Mouse (Mus musculus) midbrain, embryonic 15.5 days (tissue): Measurements from ENCODE around the gene Syce2. TPM values are rescaled to one million over a fixed set of nuclear protein-coding genes. Genes with fewer than 3 reads are reported as not detected.
A peak's percentile ranks its signal among the peaks of the same experiment; 100 is the strongest.

Experiments used
- ATAC-seq: fragments of 200-750 bp; cut with Nextera tagmentation; replicated peaks from 2 replicates; pipeline ENCODE4 v1.8.0; 2017; ENCODE audit warnings: moderate TSS enrichment
- H3K27ac ChIP-seq: fragments of 300-500 bp; sonication (generic); 2 replicates; pipeline ENCODE4 v1.5.1; 2015; ENCODE audit warnings: mild to moderate bottlenecking, inconsistent platforms
- H3K27me3 ChIP-seq: fragments of 300-500 bp; sonication (generic); replicated peaks from 2 replicates; pipeline ENCODE4 v1.6.1; 2015; ENCODE audit warnings: inconsistent platforms
- H3K36me3 ChIP-seq: fragments of 300-500 bp; sonication (generic); replicated peaks from 2 replicates; pipeline ENCODE4 v1.6.1; 2015; ENCODE audit warnings: inconsistent platforms
- H3K4me1 ChIP-seq: fragments of 300-500 bp; sonication (generic); 2 replicates; pipeline ENCODE4 v1.6.1; 2015; ENCODE audit warnings: inconsistent platforms
- H3K4me2 ChIP-seq: fragments of 300-500 bp; sonication (generic); 2 replicates; pipeline ENCODE4 v1.6.1; 2015; ENCODE audit warnings: inconsistent platforms, mild to moderate bottlenecking, moderate library complexity
- H3K4me3 ChIP-seq: fragments of 300-500 bp; sonication (generic); 2 replicates; pipeline ENCODE4 v1.5.1; 2015; ENCODE audit warnings: mild to moderate bottlenecking, inconsistent platforms
- H3K9ac ChIP-seq: fragments of 300-500 bp; sonication (generic); 2 replicates; pipeline ENCODE4 v1.6.1; 2015; ENCODE audit warnings: mild to moderate bottlenecking, inconsistent platforms
- H3K9me3 ChIP-seq: fragments of 300-500 bp; sonication (generic); 2 replicates; pipeline ENCODE4 v1.6.1; 2016; ENCODE audit warnings: inconsistent platforms
- WGBS: fragments of 180-500 bp; shearing (Covaris S2); methylation state at CpG from one replicate; pipeline ENCODE4 v1.1.7; 2015; ENCODE audit warnings: mixed read lengths; 5-methylcytosine and 5-hydroxymethylcytosine counted together
- polyA plus RNA-seq: library from polyadenylated mRNA; unstranded; fragments of >200 nt; fragmentation: Nextera tagmentation; extraction: Ambion mirVana; gene quantifications from 2 replicates; pipeline ENCODE4 v1.2.1, GENCODE M21; 2015

Syce2 gene
- polyA plus RNA-seq, 1 experiment from 2014 or later = 18.4 TPM

GRCm38 (mm10) chr8:84837149-84837911, 34.6 kb upstream of the Syce2 start:
- peaks cover 26% of the 10 kb centered on the region for H3K4me1 ChIP-seq
- no peaks in the 10 kb centered on the region for H3K9me3 ChIP-seq
- no peak overlapping the region for H3K27ac ChIP-seq
- no peak overlapping the region for H3K4me2 ChIP-seq
- no peak overlapping the region for H3K9ac ChIP-seq
- no peaks in the 10 kb centered on the region for H3K27me3 ChIP-seq
- peaks cover 49% of the 10 kb centered on the region for H3K36me3 ChIP-seq
- no peak overlapping the region for H3K4me3 ChIP-seq
- no peak for ATAC-seq
- WGBS = 71% methylated on average over 8 of the region's 8 CpGs

GRCm38 (mm10) chr8:84837912-84838470, 33.9 kb upstream of the Syce2 start:
- Histone ChIP-seq H3K9ac (no peak overlapping the region), H3K27ac (no peak overlapping the region), H3K27me3 (no peaks in the 10 kb centered on the region), H3K4me1 (peaks cover 27% of the 10 kb centered on the region), H3K4me2 (no peak overlapping the region), H3K4me3 (no peak overlapping the region), H3K36me3 (peaks cover 56% of the 10 kb centered on the region), H3K9me3 (no peaks in the 10 kb centered on the region)
- WGBS = 85% methylated on average over 15 of the region's 15 CpGs
- no peak for ATAC-seq

DNA sequence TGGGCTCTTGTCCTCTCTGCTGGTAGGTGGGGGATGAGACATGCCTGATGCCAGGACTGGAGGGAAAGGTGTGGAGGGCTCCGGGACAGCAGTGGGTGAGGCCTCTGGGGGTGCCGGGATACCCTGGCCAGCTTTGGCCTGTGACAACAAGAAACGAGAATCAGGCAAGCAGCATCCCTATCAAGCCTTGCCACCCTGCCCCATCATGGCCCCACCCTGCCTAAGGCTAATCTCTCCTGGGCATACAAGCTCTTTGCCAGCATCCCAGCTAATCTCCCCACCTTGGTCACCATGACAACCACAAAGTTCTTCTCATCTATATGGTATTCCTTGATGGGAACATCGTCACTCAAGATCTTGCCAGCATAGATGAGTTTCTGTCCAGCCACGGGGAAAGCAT, 33.4 kb upstream of the Syce2 start:
- ATAC-seq = no peak
- Histone ChIP-seq H3K27ac (no peak overlapping the region), H3K4me3 (no peak overlapping the region), H3K27me3 (no peaks in the 10 kb centered on the region), H3K4me2 (no peak overlapping the region), H3K9ac (no peak overlapping the region), H3K4me1 (peaks cover 22% of the 10 kb centered on the region), H3K36me3 (peaks cover 60% of the 10 kb centered on the region), H3K9me3 (no peaks in the 10 kb centered on the region)
- 77% methylated on average over 5 of the region's 5 CpGs for WGBS

DNA sequence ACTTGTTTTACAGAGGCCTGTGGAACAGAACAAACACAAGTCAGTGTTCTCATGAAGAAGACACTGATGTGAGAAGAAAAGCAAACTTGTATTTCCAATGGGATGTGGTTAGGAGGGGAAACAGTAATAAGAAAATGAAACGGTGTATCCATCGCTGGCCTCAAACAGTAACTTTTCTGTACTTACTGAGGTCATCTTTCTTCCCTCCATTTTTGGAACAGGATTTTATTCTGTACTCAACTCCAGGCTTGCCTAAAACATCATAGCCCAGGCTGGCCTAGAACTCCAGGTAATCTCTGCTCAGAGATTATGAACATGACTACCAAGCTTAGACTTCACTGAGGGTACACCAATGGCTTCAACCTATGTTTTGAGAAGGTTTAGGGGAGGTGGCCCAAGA, 32.5 kb upstream of the Syce2 start:
- WGBS = 96% methylated on average over 2 of the region's 2 CpGs
- peaks cover 29% of the 10 kb centered on the region for H3K4me1 ChIP-seq
- H3K27me3 ChIP-seq = no peaks in the 10 kb centered on the region
- no peak overlapping the region for H3K27ac ChIP-seq
- no peaks in the 10 kb centered on the region for H3K9me3 ChIP-seq
- peak overlapping the region; percentile 73 for H3K4me2 ChIP-seq
- ATAC-seq = no peak
- peaks cover 63% of the 10 kb centered on the region for H3K36me3 ChIP-seq
- H3K4me3 ChIP-seq = peak overlapping the region; percentile 83
- peak overlapping the region; percentile 69 for H3K9ac ChIP-seq

- 3% methylated on average over 7 of the region's 7 CpGs for WGBS
- peak overlapping the region; percentile 83 for H3K4me3 ChIP-seq
- peak overlapping the region; percentile 73 for H3K4me2 ChIP-seq
- ATAC-seq = no peak
- peak overlapping the region; percentile 85 for H3K27ac ChIP-seq
- H3K9ac ChIP-seq = peak overlapping the region; percentile 69
- H3K27me3 ChIP-seq = no peaks in the 10 kb centered on the region
- peaks cover 62% of the 10 kb centered on the region for H3K36me3 ChIP-seq
- no peaks in the 10 kb centered on the region for H3K9me3 ChIP-seq
- peaks cover 34% of the 10 kb centered on the region for H3K4me1 ChIP-seq
These were observed 32.0 kb upstream of the Syce2 start for GRCm38 (mm10) chr8:84839875-84840247.

- Histone ChIP-seq H3K36me3 (peaks cover 59% of the 10 kb centered on the region), H3K4me1 (peaks cover 39% of the 10 kb centered on the region), H3K27ac (peak within 1 kb of the TSS; percentile 85), H3K4me3 (peak within 1 kb of the TSS; percentile 83), H3K9ac (peak within 1 kb of the TSS; percentile 69), H3K9me3 (no peaks in the 10 kb centered on the region), H3K27me3 (no peaks in the 10 kb centered on the region), H3K4me2 (peak within 1 kb of the TSS; percentile 73)
- under 1% methylated on average over 55 of the region's 55 CpGs for WGBS
- ATAC-seq = peak; percentile 97
These were observed 31.5 kb upstream of the Syce2 start, which contains the start of gene Rad23a for GRCm38 (mm10) chr8:84840248-84840999. TSS of gene Rad23a (minus strand) at chr8:84840665.

- WGBS = 82% methylated on average over 1 of the region's 1 CpGs
- Histone ChIP-seq H3K4me2 (no peak overlapping the region), H3K4me3 (no peak overlapping the region), H3K4me1 (peaks cover 37% of the 10 kb centered on the region), H3K27me3 (no peaks in the 10 kb centered on the region), H3K9ac (no peak overlapping the region), H3K27ac (no peak overlapping the region), H3K9me3 (no peaks in the 10 kb centered on the region), H3K36me3 (peaks cover 50% of the 10 kb centered on the region)
- no peak for ATAC-seq
These were observed 30.4 kb upstream of the Syce2 start for GRCm38 (mm10) chr8:84841514-84841913.

- peak overlapping the region; percentile 97 for H3K4me3 ChIP-seq
- H3K9me3 ChIP-seq = no peaks in the 10 kb centered on the region
- H3K27me3 ChIP-seq = no peaks in the 10 kb centered on the region
- 91% methylated on average over 9 of the region's 9 CpGs for WGBS
- peak overlapping the region; percentile 99; the same call in 1 of the 2 replicates for H3K9ac ChIP-seq
- peak overlapping the region; percentile 65 for H3K4me2 ChIP-seq
- no peak overlapping the region for H3K27ac ChIP-seq
- H3K4me1 ChIP-seq = peaks cover 36% of the 10 kb centered on the region
- H3K36me3 ChIP-seq = peaks cover 32% of the 10 kb centered on the region
- no peak for ATAC-seq
These were observed 27.4 kb upstream of the Syce2 start for GRCm38 (mm10) chr8:84844397-84845070.

DNA sequence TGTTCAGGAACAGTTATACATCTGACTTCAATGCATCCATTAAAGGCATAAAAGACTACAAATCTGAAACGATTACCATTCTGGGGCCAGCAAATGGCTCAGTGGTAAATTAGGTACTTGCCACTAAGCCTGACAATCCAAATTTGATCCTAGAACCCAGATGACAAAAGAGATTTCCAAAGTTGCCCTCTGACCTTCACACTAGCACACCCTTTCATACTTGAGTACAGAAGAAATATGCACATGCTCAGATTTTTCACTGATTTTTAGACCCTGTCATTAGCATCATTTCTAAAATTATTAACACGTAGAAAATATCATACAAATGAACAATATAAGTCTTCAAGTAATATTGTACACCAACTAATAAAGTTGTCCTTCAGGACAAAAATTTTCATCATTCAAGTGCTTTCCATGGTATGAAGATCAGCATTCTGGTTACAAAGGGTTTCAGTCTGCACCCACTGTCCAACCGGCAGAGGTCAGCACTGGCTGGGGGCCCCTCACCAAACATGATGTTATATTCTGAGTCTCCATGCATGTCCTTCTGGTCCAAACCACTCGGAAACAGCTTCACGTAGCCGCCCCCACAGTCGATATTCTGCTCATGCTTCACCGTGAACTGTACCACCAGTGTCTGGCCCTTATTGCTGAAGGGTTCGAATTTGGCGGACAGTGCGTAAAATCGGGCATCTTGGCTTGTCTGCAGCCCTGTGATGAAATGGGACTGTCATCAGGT, 26.4 kb upstream of the Syce2 start:
- peak overlapping the region; percentile 97 for H3K4me3 ChIP-seq
- H3K27ac ChIP-seq = peak overlapping the region; percentile 90
- peaks cover 32% of the 10 kb centered on the region for H3K36me3 ChIP-seq
- H3K4me1 ChIP-seq = peaks cover 32% of the 10 kb centered on the region
- H3K27me3 ChIP-seq = no peaks in the 10 kb centered on the region
- peak overlapping the region; percentile 65 for H3K4me2 ChIP-seq
- H3K9me3 ChIP-seq = no peaks in the 10 kb centered on the region
- 16% methylated on average over 12 of the region's 12 CpGs for WGBS
- ATAC-seq = no peak
- H3K9ac ChIP-seq = peak overlapping the region; percentile 99

- Histone ChIP-seq H3K4me2 (peak overlapping the region; percentile 65), H3K27me3 (no peaks in the 10 kb centered on the region), H3K9ac (peak overlapping the region; percentile 99), H3K4me3 (peak overlapping the region; percentile 97), H3K36me3 (peaks cover 32% of the 10 kb centered on the region), H3K27ac (peak overlapping the region; percentile 90), H3K4me1 (peaks cover 32% of the 10 kb centered on the region), H3K9me3 (no peaks in the 10 kb centered on the region)
- under 1% methylated on average over 30 of the region's 30 CpGs for WGBS
- no peak; the same call in none of the 2 replicates for ATAC-seq
These were observed 25.7 kb upstream of the Syce2 start for GRCm38 (mm10) chr8:84846094-84846721.
